Mouse (Mus musculus) urinary bladder, postnatal 25 days (tissue): ENCODE measurements at regions not wholly inside any gene's neighbourhood (a gene's known extent, or its start where the extent isn't known, plus 50 kb on each side); places are given as distances from the start of the nearest gene placed in this dataset.

Experiments used
- DNase-seq: peaks from one replicate; pipeline ENCODE4 v3.0.0; 2022; ENCODE audit warnings: low spot score

DNA sequence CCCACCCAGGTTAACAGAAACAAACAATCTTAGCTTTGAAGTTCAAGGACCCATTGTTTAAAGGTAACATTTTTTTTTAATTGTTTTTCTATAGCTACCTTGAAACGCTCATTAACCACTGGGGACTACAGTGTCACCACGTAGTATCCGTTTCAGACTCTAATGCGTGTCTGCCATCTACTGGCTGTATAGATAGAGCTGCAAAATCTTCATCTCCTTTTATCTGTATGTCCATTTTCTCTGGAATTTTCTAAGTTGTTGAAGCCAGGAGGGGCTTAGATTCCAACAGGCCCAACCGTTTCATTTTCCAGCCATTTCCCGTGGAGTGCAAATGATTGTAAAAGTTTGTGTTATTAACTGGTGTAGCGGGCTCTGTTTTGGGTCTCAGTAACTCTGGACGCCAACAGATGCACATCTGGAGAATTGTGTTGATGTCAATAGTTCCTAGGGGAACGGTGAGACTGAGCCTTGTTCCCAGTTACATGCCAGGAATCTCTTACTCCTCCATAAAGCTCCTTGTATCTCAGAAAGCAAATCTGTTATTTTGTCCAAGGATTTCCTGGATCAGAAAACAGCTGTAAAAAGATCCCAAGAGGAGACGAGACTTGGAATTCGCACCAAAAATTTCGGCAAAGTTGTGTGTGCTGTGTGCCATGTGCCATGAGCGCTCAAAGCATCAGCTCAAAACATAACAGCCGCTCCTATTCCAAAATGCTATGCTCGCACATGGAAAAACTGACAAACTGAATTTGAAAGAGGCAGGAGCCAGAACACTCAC, 158.8 kb upstream of the Phyhipl start:
- DNase-seq: no peak

DNA sequence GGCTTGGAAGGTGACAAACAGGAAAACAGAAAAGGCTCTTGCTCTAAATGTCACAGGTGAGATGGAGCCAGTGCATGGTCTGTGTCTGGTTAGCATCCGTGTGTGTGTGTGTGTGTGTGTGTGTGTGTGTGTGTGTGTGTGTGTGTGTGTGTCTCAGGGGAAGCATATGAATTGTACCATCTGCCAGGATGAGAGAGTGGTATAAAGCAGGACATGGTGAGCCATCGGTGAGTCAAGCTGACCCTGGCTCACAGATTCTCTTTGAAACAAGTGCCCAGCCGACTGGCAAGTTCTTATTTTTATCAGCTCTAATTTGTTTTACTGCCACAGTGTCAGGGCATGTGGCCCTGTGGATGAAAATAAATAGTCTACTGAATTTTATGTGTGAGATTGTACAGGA, 153.6 kb upstream of the Phyhipl start:
- no peak for DNase-seq

DNA sequence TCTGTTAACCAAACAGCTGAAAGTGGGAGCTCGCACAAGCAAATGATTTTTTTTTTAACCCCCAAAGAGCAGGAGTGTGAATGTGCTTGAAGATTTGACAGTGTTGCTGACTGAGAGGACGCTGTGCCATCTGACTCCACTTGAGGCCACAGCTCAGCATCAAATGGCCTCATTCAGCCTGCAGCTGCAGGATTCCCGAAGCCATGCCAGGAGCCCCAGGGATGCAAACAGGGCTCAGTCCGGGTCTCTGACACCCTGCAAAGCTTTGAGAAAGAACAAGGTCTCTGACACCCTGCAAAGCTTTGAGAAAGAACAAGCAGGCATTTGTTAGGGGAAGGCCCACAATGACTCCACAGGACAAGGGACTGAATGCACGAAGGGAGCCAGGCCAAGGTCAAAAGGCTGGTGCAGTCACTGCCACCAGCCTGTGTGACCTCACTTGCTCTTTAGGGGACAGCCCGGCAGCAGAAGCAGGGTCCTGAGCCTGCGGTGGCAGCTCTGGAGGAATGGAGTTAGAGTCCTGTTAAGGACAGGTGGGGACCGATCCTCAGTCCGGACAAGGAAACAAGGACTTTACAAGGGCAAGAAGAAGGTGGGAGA, 151.1 kb upstream of the Phyhipl start:
- no peak for DNase-seq

DNA sequence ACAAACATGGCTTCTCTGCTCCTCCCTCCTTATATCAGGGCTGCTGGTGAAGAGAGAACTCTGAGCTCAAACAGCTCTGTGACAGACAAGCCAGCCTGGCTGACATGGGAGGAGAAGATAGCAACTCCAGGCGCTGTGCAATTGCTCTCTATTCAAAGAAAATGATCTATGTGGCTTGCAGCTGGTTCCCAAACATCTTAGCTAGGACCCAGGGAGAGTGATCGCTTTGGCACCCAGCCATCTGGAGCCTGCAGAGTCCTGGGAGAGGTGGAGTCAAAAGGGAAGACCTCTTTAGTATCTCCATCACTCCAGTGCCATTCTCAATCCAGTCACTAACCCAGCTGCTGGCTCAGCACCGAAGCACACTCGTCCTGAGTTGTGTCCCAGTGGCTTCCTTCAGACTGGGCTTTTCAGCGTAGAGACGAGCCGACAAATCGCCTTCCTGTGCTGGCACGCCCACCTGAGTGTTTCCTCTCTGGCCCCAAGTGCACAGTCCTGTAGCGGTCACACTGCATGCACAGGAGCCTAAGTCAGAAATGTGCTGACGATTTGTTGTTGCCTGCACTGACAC, 145.1 kb upstream of the Phyhipl start:
- DNase-seq: no peak

DNA sequence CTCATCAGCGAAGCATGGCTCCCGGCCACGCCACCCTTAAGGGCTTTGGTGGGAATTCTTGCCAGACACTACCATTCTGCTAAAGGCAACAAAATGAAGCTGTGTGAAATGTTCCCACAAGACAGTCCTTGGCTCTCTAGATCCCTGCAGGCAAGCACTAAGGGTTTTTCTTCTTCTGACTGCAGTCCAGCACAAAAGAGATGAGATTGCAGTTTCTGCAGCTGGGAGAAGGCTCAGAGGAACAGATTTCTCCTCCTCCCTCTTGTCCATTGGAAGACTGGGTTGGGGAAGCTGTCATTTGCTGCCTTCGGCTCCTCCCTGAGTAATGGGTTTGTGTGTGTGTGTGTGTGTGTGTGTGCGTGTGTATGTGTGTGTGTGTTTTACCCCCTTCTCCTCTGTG, 144.1 kb upstream of the Phyhipl start:
- DNase-seq: no peak

DNA sequence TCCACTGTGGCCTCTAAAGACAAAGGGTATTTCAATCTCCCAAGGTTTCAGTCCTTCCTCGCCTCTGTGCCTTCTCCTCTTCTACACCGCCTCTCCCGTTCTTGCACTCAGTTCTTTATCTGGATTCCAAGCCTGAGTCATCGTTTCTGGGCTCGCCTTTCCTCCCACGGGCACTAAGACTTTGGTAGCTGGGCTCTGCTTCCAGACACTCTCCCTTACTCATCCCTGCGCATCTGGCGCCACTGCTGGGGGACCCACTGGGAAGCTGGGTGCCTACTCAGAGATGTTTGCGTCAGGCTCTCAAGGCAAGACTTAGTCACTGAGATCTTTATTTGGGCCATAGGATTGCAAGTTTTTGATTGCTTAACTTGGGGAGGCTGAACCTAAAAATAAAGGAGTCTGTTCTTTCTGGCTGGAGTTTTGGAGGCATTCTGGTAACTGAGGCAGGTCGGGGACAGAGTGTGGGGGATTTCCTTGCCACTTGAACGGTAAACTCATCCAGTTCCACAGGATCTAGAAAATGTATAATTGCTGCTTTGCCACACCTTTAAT, 143.5 kb upstream of the Phyhipl start:
- peak; percentile 12 for DNase-seq

DNA sequence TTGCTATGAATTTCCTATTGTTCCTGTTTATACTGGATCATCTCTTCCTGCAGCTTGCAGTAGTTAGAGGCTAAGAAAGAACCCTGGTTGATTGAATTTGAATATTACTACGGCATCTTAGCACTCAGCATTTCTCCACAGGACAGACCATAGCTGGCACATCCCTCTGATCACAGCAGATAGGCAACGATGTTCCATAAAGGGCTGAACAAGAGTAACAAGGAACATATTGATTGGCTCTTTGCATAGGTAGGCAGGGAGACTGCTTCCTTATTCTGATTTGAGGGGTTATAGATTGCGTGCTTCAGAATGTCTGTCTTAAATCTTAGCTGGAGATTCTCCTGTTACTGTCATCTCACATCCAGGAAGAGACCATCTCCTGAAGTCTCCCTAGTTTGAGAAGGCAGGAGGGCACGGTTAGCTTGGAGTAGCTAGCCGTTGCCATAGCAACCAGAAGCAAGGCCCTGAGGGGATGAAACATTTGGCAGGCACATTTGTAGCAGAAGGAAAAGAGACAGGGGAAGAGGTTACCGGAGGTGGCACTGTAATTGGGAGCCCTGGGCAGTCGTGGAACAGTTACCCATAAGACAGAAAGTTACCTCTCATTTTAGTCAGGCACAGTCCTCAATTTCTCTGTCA, 133.2 kb upstream of the Phyhipl start:
- no peak for DNase-seq

DNA sequence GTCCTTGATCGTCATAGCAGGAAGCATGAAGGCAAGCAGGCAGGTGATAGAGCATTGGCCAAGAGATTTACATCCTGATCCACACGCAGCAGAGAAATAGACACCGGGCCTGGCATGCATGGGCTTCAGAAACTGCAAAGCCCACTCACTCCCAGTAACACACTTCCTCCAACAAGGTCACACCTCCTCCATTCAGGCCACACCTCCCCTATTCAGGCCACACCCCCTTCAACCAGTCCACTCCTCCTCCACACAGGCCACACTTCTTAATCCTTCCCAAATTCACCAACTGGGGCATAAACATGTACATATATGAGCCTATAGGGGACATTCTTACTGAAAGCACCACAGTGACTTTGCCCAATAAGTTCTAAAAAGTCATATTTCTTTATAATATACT, 125.3 kb upstream of the Phyhipl start:
- no peak for DNase-seq

DNA sequence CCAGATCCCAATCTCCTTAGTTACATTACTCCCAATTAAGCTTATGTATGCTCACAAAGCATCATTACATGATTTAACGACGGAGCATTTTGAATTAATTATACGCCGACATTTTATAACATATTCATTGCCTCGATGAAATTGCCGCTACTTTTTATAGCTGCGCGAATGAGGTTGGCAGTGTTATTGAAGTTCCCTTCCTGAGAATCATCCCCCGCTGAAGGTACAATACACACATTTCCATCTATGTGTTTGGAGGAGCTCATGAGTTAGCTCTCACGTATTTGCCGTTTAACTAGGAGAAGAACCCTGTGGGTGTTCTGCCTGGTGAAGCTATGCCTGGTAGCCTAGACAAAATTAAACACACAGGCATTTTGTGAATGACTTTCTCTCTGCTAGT, 122.8 kb upstream of the Phyhipl start:
- no peak for DNase-seq

DNA sequence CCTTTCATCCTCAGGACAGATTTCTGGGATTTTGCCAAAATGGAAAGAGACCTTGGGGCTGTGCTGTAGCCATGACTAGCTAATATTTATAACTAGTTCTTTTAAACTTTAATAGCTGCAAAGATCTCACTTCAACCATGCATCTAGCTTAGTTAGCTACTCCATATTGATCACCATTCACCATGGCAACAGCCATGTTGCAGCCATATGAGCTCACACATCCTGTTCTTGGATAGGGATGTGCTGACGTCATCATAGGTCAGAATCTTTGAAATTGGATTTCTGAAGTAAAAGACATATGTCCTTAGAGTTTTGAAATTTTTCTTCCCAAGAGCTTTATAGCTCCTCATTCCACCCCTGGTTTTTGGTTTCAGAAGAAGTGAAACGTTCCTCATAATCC, 118.8 kb upstream of the Phyhipl start:
- no peak for DNase-seq

DNA sequence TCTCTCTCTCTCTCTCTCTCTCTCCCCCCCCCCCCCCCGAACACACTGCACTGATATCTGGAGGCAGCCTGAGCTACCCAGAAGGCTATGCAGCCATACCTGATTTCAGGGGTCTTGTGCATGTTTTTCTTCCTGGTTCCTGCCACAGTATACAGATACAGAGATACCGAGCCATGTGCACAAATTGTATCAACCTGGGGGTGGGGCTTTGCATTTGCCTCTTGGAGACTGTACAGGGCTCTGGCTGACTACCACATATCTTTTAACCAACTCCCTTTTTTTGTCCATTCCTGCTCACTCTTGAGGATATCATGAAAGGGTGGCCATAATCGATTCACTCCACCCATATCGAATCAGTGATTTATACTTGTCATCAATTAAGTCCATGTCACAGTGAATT, 118.4 kb upstream of the Phyhipl start:
- DNase-seq: no peak

DNA sequence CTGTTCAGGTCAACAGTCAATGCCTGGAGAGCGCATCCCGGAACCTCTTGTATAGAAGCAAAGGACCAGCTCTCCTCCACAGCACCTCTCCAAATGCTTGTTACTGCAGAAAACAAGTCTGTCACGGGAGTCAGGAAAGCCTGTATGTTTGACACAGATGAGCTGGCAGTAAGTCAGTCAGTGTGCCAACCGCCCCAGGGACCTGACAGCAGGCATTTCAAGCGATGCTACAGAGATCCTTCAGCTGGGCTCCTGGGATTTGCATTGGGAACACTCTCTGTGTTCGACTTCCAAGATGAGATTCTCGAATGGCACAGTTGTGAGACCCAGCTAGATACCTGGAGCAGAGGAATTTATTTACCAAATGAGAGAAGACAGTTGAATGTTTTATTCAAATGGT, 111.7 kb upstream of the Phyhipl start:
- DNase-seq: no peak

DNA sequence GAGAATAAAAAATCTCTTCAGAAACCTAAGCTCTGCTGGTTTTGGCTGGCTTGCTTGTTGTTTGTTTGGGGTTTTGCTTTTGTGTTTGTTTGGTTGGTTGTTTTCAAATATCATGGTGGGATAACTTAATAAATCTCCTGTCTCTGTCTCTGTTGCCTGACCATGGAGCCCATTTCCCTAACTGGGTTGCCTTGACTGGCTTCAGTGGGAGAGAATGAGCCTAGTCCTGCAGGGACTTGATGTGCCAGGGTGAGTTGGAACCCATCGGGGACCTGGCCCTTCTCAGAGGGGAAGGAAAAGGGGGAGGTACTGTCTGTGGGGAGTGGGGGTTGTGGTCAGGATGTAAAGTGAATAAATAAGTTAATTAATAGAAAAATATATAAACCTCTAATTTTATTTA, 111.1 kb upstream of the Phyhipl start:
- no peak for DNase-seq

DNA sequence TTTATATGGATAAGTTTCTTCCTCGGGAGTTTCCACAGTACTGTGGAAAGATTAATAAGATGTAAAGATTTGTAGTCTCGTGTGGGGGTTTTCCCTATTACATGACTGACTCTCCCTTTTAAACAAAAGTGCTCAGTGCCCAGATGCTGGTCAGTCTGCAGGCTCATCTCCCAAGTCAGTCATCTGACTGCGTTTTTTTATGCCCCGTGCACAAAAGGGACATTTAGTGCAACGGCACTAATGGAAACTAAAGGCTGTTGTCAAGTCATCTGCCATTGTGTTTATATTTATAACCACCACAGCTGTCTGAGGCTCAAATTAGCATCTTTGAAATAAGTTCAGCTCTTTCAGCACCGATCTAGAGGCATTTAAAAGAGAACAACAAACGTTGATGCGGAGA, 110.7 kb upstream of the Phyhipl start:
- no peak for DNase-seq

DNA sequence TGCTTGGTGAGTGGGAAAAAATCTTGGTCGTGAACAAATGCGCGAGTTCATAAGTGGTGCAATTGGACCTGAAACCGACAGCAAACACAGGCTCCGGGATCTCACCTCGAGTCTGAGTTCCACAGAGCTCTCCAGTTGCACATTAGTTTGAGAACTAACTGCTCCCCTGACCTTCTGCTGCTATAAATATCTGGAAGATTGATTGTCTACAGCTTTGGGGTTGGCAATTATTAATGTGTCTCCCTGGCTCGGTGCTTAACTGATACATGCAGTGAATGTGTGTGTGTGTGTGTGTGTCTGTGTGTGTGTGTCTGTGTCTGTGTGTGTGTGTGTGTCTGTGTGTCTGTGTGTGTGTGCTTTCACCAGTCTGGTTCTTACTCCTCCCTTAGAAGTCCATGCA, 107.4 kb upstream of the Phyhipl start:
- no peak for DNase-seq

DNA sequence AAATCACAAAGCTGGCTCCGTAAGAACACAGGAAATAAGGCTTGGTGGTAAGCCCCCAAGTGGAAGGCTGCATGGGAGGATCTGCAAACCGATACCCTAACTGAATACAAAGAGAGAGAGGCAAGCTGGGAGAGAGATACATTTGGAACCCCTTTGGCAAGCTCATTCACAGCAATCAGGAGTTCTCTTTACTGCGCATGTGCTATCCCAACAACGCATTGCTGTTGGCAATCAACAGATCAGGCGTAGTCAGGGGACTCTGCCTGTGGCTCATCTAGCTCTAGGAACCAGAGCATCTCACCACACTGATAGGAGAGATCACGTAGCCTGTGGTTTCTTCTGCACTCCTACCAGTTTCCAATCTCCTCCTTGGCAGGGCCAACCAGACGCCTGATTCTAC, 103.9 kb upstream of the Phyhipl start:
- DNase-seq: no peak

DNA sequence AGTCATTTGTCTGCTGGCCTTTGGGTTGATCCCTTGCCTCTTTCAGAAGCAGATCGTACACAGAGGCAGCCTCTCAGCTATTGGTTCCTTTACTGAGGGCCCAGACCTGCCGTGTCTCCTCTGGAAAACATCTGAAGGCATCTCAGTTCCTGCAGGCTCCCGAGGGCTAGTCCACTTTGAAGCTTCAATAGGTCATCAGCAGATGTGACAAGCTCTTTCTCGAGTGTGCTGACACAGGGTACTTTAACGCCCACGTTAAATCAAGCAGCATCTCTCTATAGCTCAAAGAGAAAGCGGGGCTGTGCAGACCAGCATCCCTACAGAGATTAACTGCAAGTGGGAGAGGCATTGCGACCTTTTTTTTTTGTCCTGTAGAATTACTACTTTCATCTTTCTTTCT, 96.0 kb upstream of the Phyhipl start:
- no peak for DNase-seq

DNA sequence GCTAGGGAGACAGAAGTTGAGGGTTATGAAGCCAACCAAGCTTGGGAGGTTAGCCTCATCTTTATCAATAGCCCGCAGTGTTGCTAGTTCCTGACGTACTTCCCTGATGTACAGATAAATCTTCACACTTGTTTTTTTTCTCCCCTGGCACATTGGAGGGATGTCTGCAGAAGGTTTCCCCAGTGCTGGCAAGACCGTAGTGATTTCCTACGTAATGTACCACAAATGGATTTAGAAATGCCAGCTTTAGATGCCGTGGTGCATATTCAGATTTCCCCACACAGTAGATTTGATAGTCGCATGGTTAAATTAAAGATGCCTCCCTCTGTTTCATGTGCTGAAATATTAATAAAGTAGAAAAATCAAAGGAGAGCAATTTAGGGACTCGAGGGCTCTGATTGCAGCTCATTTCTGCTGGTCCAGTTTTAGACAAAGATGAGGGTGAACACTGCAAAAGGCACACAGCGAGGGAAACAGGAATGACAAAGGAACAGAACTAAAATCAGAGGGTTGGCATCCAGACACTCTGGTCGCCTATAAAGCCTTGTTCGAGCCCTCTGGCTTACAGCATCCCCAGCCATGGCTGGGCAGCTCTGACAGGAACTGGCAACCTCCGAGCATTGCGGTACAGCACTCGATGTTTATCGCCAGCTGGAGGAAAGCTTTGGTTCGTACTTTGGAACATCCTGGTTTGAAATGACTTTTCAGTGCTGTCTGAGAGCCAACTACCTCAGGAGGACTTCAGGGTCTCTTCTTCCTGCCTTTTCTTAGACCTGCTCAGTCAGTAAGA, 94.8 kb upstream of the Phyhipl start:
- DNase-seq: no peak

DNA sequence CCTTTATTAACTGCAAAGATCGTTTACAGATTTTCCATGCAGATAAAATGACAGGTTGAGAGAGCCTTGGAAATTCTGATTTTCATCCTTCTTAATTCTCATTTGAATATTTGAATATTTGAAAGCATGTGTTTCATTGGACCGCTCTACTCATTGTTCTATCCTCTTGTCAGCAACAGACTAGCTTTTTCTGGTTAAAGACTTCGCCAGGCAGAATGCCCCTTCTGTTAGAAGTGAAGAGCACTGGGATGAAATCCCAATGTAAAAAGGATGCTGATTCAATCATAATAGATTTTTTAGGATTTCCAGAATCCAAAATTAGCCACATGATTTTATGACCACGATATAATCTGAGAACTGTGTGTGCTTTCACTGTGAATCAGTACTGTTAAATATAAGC, 90.8 kb upstream of the Phyhipl start:
- no peak for DNase-seq

DNA sequence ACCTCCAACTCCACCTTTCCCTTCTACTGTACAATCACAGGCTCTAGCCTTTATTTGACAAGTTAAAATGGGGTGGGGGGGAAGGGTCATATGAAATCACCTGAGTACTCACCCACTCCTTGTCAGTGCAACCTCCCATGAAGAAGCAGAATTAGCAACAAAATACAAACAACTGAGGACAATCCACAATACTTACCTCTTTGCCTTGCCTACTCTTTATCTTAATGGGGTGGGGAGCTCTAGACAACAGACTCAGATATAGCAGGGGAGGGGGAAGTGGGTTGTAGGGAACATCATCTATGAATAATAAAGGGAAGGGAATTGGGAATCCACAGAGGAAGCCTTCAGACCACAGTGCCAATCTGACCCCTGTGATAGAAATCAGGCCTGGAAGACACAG, 86.1 kb upstream of the Phyhipl start:
- no peak for DNase-seq

DNA sequence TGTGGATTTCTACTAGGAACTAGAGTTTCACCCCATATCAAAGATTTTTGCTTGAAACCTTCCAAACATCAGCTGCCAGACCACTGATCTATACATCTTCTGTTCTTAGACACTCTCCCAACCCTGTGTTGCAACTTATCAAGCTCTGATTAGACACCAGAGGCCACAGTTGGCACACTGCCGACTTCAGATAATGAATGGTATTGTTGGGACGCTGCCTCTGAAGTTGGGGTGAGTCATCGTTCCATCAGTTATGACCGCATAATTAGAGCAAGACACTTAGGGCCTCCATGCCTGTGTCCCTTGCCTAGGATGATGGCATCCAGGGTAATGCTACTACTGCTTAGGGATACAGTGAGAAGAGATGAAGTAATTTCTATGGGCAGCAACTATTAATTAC, 84.3 kb upstream of the Phyhipl start:
- no peak for DNase-seq

DNA sequence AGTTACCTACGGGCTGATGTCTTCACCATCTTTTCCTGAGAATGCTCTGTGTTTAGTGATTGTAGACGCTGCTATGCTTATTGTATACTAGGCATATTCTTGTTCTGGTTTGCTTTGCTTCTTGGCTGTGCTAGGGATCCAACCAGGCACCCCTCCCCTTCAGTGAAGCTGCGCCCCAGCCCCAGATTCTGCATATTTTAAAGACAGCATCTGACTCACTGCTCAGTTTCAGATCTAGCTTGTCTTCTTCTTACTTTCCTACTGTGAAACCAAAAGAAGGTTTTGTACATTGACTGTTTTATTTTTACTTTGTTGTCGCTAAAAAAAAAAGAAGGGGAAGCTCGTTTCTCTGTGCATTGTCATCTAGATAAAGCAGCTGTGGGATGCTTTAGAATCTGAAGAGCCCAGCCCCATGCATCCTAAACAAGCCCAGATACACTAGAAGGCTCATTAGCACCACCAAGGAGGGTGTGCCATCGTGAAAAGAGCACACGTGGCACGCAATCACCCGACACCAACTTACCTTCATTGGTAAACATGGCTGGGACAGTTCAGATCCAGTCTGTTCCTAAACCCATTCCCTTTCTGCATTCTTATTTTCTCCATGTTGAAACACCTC, 83.7 kb upstream of the Phyhipl start:
- DNase-seq: no peak
